28 mouse cellular contexts compared by ENCODE assay signal in the genomic region with DNA sequence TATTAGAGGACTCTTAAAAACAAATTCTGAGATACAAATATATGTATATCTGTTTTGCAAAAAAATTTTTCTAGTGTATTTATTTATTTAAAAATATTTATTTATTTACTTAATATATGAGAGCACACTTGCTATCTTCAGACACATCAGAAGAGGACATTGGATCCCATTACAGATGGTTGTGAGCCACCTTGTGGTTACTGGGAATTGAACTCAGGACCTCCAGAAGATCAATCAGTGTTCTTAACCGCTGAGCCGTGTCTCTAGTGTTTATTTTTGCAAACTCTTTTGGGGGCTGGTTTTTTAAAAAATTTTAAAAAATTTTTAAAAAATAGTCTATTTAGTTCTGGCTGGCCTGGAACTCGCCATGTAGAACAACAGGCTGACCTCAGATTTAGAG.
DNase-seq lines count a peak whose midpoint lies in the region; ATAC-seq and TF ChIP-seq lines count a peak whose summit lies in the region.
"Had no signal": no experiment of that assay in that cellular context is flagged by ENCODE, and none has a peak within 500 bp of the region (broad histone marks: within the 10 kb centered on the region; RNA-seq: fewer than 3 reads in every experiment).

No protein-coding gene starts in this region.

- TF ChIP-seq RAD21 in CH12.LX (IDR thresholded peaks at IDR 0.05; ENCODE audit: low read depth, low read length) (peak; percentile 39), MEL (IDR thresholded peaks at IDR 0.05; ENCODE audit: low read depth, low read length) (peak; percentile 9; the same call in 1 of the 2 replicates)

- TF ChIP-seq CTCF in intestine, postnatal 0 days (IDR thresholded peaks at IDR 0.05; ENCODE audit: low read depth) = peak; percentile 28; the same call in 1 of the 2 replicates
- TF ChIP-seq CTCF in liver, postnatal 0 days (IDR thresholded peaks at IDR 0.05; ENCODE audit: low read depth) = peak; percentile 16; the same call in 1 of the 2 replicates
- peak in 1 of 2 experiments; percentile 50; a peak in 2 of 4 replicates for TF ChIP-seq CTCF in CH12.LX (conservative IDR thresholded peaks at IDR 0.05 in 1 of 2, IDR thresholded peaks at IDR 0.05 in 1 of 2; ENCODE audit: low read depth in 2 of 2, low read length in 2 of 2)
- 0 out of 6 replicates have a peak, but pooled peaks of 1 of the 3 experiments have one; percentile 0 for TF ChIP-seq CTCF in MEL (IDR thresholded peaks at IDR 0.05 in 2 of 3, conservative IDR thresholded peaks at IDR 0.05 in 1 of 3; ENCODE audit: control insufficient read depth in 1 of 3, insufficient read depth in 1 of 3, low read depth in 2 of 3, low read length in 3 of 3, poor library complexity in 1 of 3, severe bottlenecking in 1 of 3)

- H3K79me2 ChIP-seq in CH12.LX (replicated peaks; ENCODE audit: control insufficient read depth, extremely low read depth, insufficient read depth, poor library complexity, severe bottlenecking) (no peaks in the 10 kb centered on the region), MEL (ENCODE audit: control insufficient read depth, insufficient read depth, low read length, poor library complexity) (no peaks in the 10 kb centered on the region)

- WGBS in intestine, postnatal 0 days = 77% methylated on average over 3 of the region's 3 CpGs
- WGBS in intestine, embryonic 16.5 days = 69% methylated on average over 3 of the region's 3 CpGs
- 68% methylated on average over 3 of the region's 3 CpGs for WGBS in liver, postnatal 0 days (ENCODE audit: insufficient replicate concordance)

- no peak for ATAC-seq in intestine, postnatal 0 days
- ATAC-seq in intestine, embryonic 16.5 days = no peak
- no peak for ATAC-seq in liver, postnatal 0 days
- ATAC-seq: CD4-positive, CD25-positive, alpha-beta regulatory T cell, adult 4 months; forebrain, embryonic 14.5 days; forebrain, postnatal 0 days; hindbrain, embryonic 16.5 days; inflammation-experienced regulatory T-cells, adult 6 months; Patski had no signal

- peaks cover 4% of the 10 kb centered on the region; the same call in 1 of the 2 replicates for H3K4me1 ChIP-seq in intestine, postnatal 0 days (replicated peaks; ENCODE audit: control insufficient read depth, insufficient read depth, low read length)
- H3K4me1 ChIP-seq in intestine, embryonic 16.5 days (ENCODE audit: control insufficient read depth, insufficient read depth, low read length) = peaks cover 3% of the 10 kb centered on the region; the same call in 1 of the 2 replicates
- H3K4me1 ChIP-seq in liver, postnatal 0 days (ENCODE audit: insufficient read depth) = 0 out of 2 replicates have a peak, but pooled peaks cover 3% of the 10 kb centered on the region
- peaks cover 0 to 23% of the 10 kb centered on the region in 2 experiments; a peak in 2 of 4 replicates for H3K4me1 ChIP-seq in CH12.LX (ENCODE audit: control insufficient read depth in 1 of 2, insufficient read depth in 2 of 2)
- no peaks in the 10 kb centered on the region; a peak in 1 of 4 replicates for H3K4me1 ChIP-seq in MEL (ENCODE audit: control insufficient read depth in 1 of 2, insufficient read depth in 2 of 2, low read length in 2 of 2)
- H3K4me1 ChIP-seq: embryonic facial prominence, embryonic 12.5 days; hindbrain, embryonic 10.5 days had no signal

- TF ChIP-seq POLR2A in CH12.LX (IDR thresholded peaks at IDR 0.05; ENCODE audit: low read depth, low read length) (no peak), MEL (IDR thresholded peaks at IDR 0.05; ENCODE audit: control insufficient read depth in 1 of 2, insufficient read depth in 1 of 2, low read depth in 1 of 2, low read length in 2 of 2, poor library complexity in 1 of 2) (no peak)

- no peak overlapping the region for H3K4me3 ChIP-seq in intestine, postnatal 0 days (ENCODE audit: low read depth, low read length)
- no peak overlapping the region for H3K4me3 ChIP-seq in intestine, embryonic 16.5 days (ENCODE audit: low read length)
- no peak overlapping the region for H3K4me3 ChIP-seq in liver, postnatal 0 days (ENCODE audit: low read depth, low read length)
- H3K4me3 ChIP-seq in CH12.LX (replicated peaks in 1 of 3; ENCODE audit: low read depth in 2 of 3, low read length in 2 of 3, poor library complexity in 1 of 3) (no peak overlapping the region), MEL (ENCODE audit: control insufficient read depth in 1 of 2, insufficient read depth in 1 of 2, low read depth in 2 of 2, low read length in 2 of 2) (no peak overlapping the region)
- H3K4me3 ChIP-seq: embryonic facial prominence, embryonic 12.5 days; embryonic facial prominence, embryonic 15.5 days; heart, embryonic 12.5 days; heart, embryonic 15.5 days; hindbrain, embryonic 10.5 days; hindbrain, embryonic 13.5 days had no signal

- no peak for DNase-seq in liver, postnatal 0 days
- DNase-seq in liver = no peak
- DNase-seq in CH12.LX (ENCODE audit: extremely low read depth) = no peak
- DNase-seq in MEL (ENCODE audit: low read depth, low spot score) = no peak
- no peak for DNase-seq in ovary, postnatal 36 days (ENCODE audit: low spot score)
- DNase-seq: adrenal gland, postnatal 10 days; adrenal gland, postnatal 36 days; cerebellum, adult 2 months; cerebellum, adult 9-11 months; cerebellum, postnatal 25 days; forebrain, postnatal 0 days; gastrocnemius, postnatal 10 days; gastrocnemius, postnatal 36 days; heart, postnatal 10 days; heart, postnatal 36 days had no signal

- H3K9ac ChIP-seq in intestine, postnatal 0 days (ENCODE audit: low read depth, low read length) = no peak overlapping the region
- no peak overlapping the region for H3K9ac ChIP-seq in intestine, embryonic 16.5 days (ENCODE audit: low read depth, low read length)
- H3K9ac ChIP-seq in liver, postnatal 0 days (replicated peaks) = no peak overlapping the region
- H3K9ac ChIP-seq in CH12.LX (ENCODE audit: insufficient read depth, low read depth) = no peak overlapping the region
- H3K9ac ChIP-seq in MEL (ENCODE audit: control insufficient read depth, low read depth, low read length, poor library complexity, severe bottlenecking) = no peak overlapping the region
- H3K9ac ChIP-seq: embryonic facial prominence, embryonic 12.5 days; embryonic facial prominence, embryonic 15.5 days; forebrain, postnatal 0 days; heart, embryonic 12.5 days; heart, embryonic 15.5 days; hindbrain, embryonic 13.5 days had no signal

- no peak overlapping the region for H3K27ac ChIP-seq in intestine, postnatal 0 days (ENCODE audit: low read depth, low read length)
- no peak overlapping the region for H3K27ac ChIP-seq in intestine, embryonic 16.5 days (ENCODE audit: low read length)
- no peak overlapping the region for H3K27ac ChIP-seq in liver, postnatal 0 days (ENCODE audit: low read depth)
- H3K27ac ChIP-seq in CH12.LX (ENCODE audit: insufficient read depth, low read depth) (no peak overlapping the region), MEL (ENCODE audit: control insufficient read depth, low read depth, low read length) (no peak overlapping the region)
- H3K27ac ChIP-seq: embryonic facial prominence, embryonic 12.5 days; embryonic facial prominence, embryonic 15.5 days; heart, embryonic 15.5 days; hindbrain, embryonic 10.5 days; hindbrain, embryonic 13.5 days had no signal

- no peaks in the 10 kb centered on the region for H3K9me3 ChIP-seq in intestine, postnatal 0 days (ENCODE audit: control insufficient read depth)
- no peaks in the 10 kb centered on the region for H3K9me3 ChIP-seq in intestine, embryonic 16.5 days (ENCODE audit: control insufficient read depth, low read length)
- H3K9me3 ChIP-seq in liver, postnatal 0 days (ENCODE audit: low read length) = no peaks in the 10 kb centered on the region
- H3K9me3 ChIP-seq in CH12.LX (replicated peaks; ENCODE audit: low read length) (no peaks in the 10 kb centered on the region), MEL (replicated peaks; ENCODE audit: insufficient read depth, low read length) (no peaks in the 10 kb centered on the region)
- H3K9me3 ChIP-seq: embryonic facial prominence, embryonic 12.5 days; embryonic facial prominence, embryonic 15.5 days; heart, embryonic 12.5 days; heart, embryonic 15.5 days; hindbrain, embryonic 10.5 days; hindbrain, embryonic 13.5 days had no signal

- H3K27me3 ChIP-seq in intestine, postnatal 0 days (replicated peaks; ENCODE audit: control insufficient read depth, insufficient read depth, low read length) = no peaks in the 10 kb centered on the region
- no peaks in the 10 kb centered on the region for H3K27me3 ChIP-seq in intestine, embryonic 16.5 days (replicated peaks; ENCODE audit: control insufficient read depth, insufficient read depth, low read length)
- H3K27me3 ChIP-seq in liver, postnatal 0 days (ENCODE audit: insufficient read depth, low read length) = no peaks in the 10 kb centered on the region
- H3K27me3 ChIP-seq in CH12.LX (replicated peaks) = no peaks in the 10 kb centered on the region
- no peaks in the 10 kb centered on the region for H3K27me3 ChIP-seq in MEL (ENCODE audit: control insufficient read depth in 1 of 2, insufficient read depth in 2 of 2, low read length in 2 of 2)
- H3K27me3 ChIP-seq: embryonic facial prominence, embryonic 12.5 days; embryonic facial prominence, embryonic 15.5 days; heart, embryonic 12.5 days; heart, embryonic 15.5 days; hindbrain, embryonic 13.5 days; Patski had no signal

- no peak for TF ChIP-seq EP300 in liver, postnatal 0 days (IDR thresholded peaks at IDR 0.05; ENCODE audit: low read depth)
- TF ChIP-seq EP300 in CH12.LX (IDR thresholded peaks at IDR 0.05; ENCODE audit: low read length) (no peak), MEL (IDR thresholded peaks at IDR 0.05; ENCODE audit: low read depth in 1 of 2, low read length in 2 of 2) (no peak)

- H3K36me3 ChIP-seq in intestine, postnatal 0 days (ENCODE audit: control insufficient read depth, insufficient read depth) = no peaks in the 10 kb centered on the region
- no peaks in the 10 kb centered on the region for H3K36me3 ChIP-seq in intestine, embryonic 16.5 days (ENCODE audit: control insufficient read depth, insufficient read depth, low read length)
- H3K36me3 ChIP-seq in liver, postnatal 0 days (replicated peaks; ENCODE audit: insufficient read depth, low read length) = no peaks in the 10 kb centered on the region
- H3K36me3 ChIP-seq in CH12.LX (replicated peaks in 1 of 2; ENCODE audit: control insufficient read depth in 1 of 2, insufficient read depth in 1 of 2, low read length in 1 of 2) = peaks cover 0 to 20% of the 10 kb centered on the region in 2 experiments
- no peaks in the 10 kb centered on the region; a peak in 1 of 4 replicates for H3K36me3 ChIP-seq in MEL (ENCODE audit: control insufficient read depth in 1 of 2, insufficient read depth in 2 of 2, low read length in 2 of 2)
- H3K36me3 ChIP-seq: embryonic facial prominence, embryonic 12.5 days; embryonic facial prominence, embryonic 15.5 days; heart, embryonic 15.5 days; hindbrain, embryonic 10.5 days; hindbrain, embryonic 13.5 days had no signal

- in situ Hi-C loops in CH12.LX (cut with MboI; ENCODE audit: low pct_ligation_motif_present, low pct_unique_long_range_greater_than_20kb, low sequenced_read_pairs) = loop anchor here (25.0 kb wide), 1 partner anchor 286 kb away; no protein-coding TSS in a partner anchor

- H3K4me2 ChIP-seq in intestine, postnatal 0 days (replicated peaks; ENCODE audit: low read depth) = no peak overlapping the region
- H3K4me2 ChIP-seq in intestine, embryonic 16.5 days (ENCODE audit: low read depth, low read length) = no peak overlapping the region
- H3K4me2 ChIP-seq in liver, postnatal 0 days (ENCODE audit: low read depth, low read length) = no peak overlapping the region
- H3K4me2 ChIP-seq in CH12.LX (ENCODE audit: insufficient read depth, low read depth, poor library complexity, severe bottlenecking) = no peak overlapping the region
- H3K4me2 ChIP-seq: embryonic facial prominence, embryonic 12.5 days; embryonic facial prominence, embryonic 15.5 days; heart, embryonic 12.5 days; heart, embryonic 15.5 days; hindbrain, embryonic 13.5 days had no signal

- dilution Hi-C loops in CH12.LX (cut with MboI; ENCODE audit: extremely low pct_ligation_motif_present, extremely low pct_unique_long_range_greater_than_20kb, low sequenced_read_pairs) = no loop called here
